Comparison of ENCODE assay signal across 8 mouse cellular contexts in genomic region chr19:36554046-36554784, GRCm38 (mm10). TPM values are rescaled to one million over a fixed set of nuclear protein-coding genes. Genes with fewer than 3 reads are reported as not detected.
DNase-seq lines count a peak whose midpoint lies in the region; ATAC-seq and TF ChIP-seq lines count a peak whose summit lies in the region.

Gene Hectd2, plus strand, starts transcription at chr19:36554639.

- TF ChIP-seq POLR2A in bone marrow macrophage, adult 2 months (IDR thresholded peaks at IDR 0.05; ENCODE audit: borderline replicate concordance, low read depth, low read length), result no peak

- no peak for TF ChIP-seq CTCF in bone marrow macrophage, adult 2 months (IDR thresholded peaks at IDR 0.05; ENCODE audit: low read depth, low read length)
- TF ChIP-seq CTCF in liver, postnatal 0 days (IDR thresholded peaks at IDR 0.05; ENCODE audit: low read depth), result no peak

- peaks cover 39% of the 10 kb centered on the region for H3K27me3 ChIP-seq in forebrain, embryonic 10.5 days (ENCODE audit: poor library complexity, severe bottlenecking)
- 0 out of 2 replicates have a peak, but pooled peaks cover 4% of the 10 kb centered on the region for H3K27me3 ChIP-seq in heart, embryonic 15.5 days
- H3K27me3 ChIP-seq in liver, postnatal 0 days (ENCODE audit: insufficient read depth, low read length), result peaks cover 15% of the 10 kb centered on the region
- H3K27me3 ChIP-seq in neural tube, embryonic 13.5 days, result peaks cover 10% of the 10 kb centered on the region

- H3K4me1 ChIP-seq in bone marrow macrophage, adult 2 months (ENCODE audit: control insufficient read depth, insufficient read depth, low read length), result peaks cover 2% of the 10 kb centered on the region
- H3K4me1 ChIP-seq in forebrain, embryonic 10.5 days, result peaks cover 22% of the 10 kb centered on the region
- peaks cover 6% of the 10 kb centered on the region for H3K4me1 ChIP-seq in heart, embryonic 15.5 days (replicated peaks)
- no peaks in the 10 kb centered on the region for H3K4me1 ChIP-seq in liver, postnatal 0 days (ENCODE audit: insufficient read depth)
- H3K4me1 ChIP-seq in neural tube, embryonic 13.5 days (replicated peaks), result peaks cover 15% of the 10 kb centered on the region

- H3K36me3 ChIP-seq in forebrain, embryonic 10.5 days (replicated peaks), result no peaks in the 10 kb centered on the region
- H3K36me3 ChIP-seq in heart, embryonic 15.5 days, result no peaks in the 10 kb centered on the region
- no peaks in the 10 kb centered on the region for H3K36me3 ChIP-seq in liver, postnatal 0 days (replicated peaks; ENCODE audit: insufficient read depth, low read length)
- H3K36me3 ChIP-seq in neural tube, embryonic 13.5 days, result no peaks in the 10 kb centered on the region

- H3K4me3 ChIP-seq in bone marrow macrophage, adult 2 months (ENCODE audit: insufficient read depth, low read length), result peak within 1 kb of the TSS; percentile 95
- H3K4me3 ChIP-seq in forebrain, embryonic 10.5 days, result peak within 1 kb of the TSS; percentile 83
- peak within 1 kb of the TSS; percentile 95 for H3K4me3 ChIP-seq in heart, embryonic 15.5 days
- H3K4me3 ChIP-seq in liver, postnatal 0 days (ENCODE audit: low read depth, low read length), result peak within 1 kb of the TSS; percentile 83
- peak within 1 kb of the TSS; percentile 70 for H3K4me3 ChIP-seq in neural tube, embryonic 13.5 days

- peak within 1 kb of the TSS; percentile 95 for H3K9ac ChIP-seq in heart, embryonic 15.5 days
- H3K9ac ChIP-seq in liver, postnatal 0 days (replicated peaks), result peak within 1 kb of the TSS; percentile 83
- H3K9ac ChIP-seq in neural tube, embryonic 13.5 days, result peak within 1 kb of the TSS; percentile 91

- DNase-seq in forebrain, embryonic 10.5 days (ENCODE audit: extremely low spot score, low spot score), result peak; percentile 52
- DNase-seq in kidney, postnatal 14 days, result peak; percentile 72
- peak; percentile 70 for DNase-seq in liver, postnatal 0 days
- DNase-seq in testis, postnatal 14 days (ENCODE audit: low spot score), result peak; percentile 87

- TF ChIP-seq EP300 in liver, postnatal 0 days (IDR thresholded peaks at IDR 0.05; ENCODE audit: low read depth), result no peak

- ATAC-seq in CD4-positive, CD25-positive, alpha-beta regulatory T cell, adult 4 months, result peak; percentile 58
- ATAC-seq in heart, embryonic 15.5 days (replicated peaks; ENCODE audit: insufficient number of reproducible peaks, insufficient read depth, low FRiP score, low read depth), result peak; percentile 86
- ATAC-seq in liver, postnatal 0 days, result peak; percentile 91
- ATAC-seq in neural tube, embryonic 13.5 days (ENCODE audit: low read depth), result peak; percentile 91

- H3K4me2 ChIP-seq in heart, embryonic 15.5 days, result peak within 1 kb of the TSS; percentile 98
- peak within 1 kb of the TSS; percentile 97 for H3K4me2 ChIP-seq in liver, postnatal 0 days (ENCODE audit: low read depth, low read length)
- peak within 1 kb of the TSS; percentile 85 for H3K4me2 ChIP-seq in neural tube, embryonic 13.5 days

- H3K27ac ChIP-seq in bone marrow macrophage, adult 2 months (ENCODE audit: insufficient read depth, low read depth, low read length), result no peak within 1 kb of the TSS
- peak within 1 kb of the TSS; percentile 93 for H3K27ac ChIP-seq in forebrain, embryonic 10.5 days
- peak within 1 kb of the TSS; percentile 91 for H3K27ac ChIP-seq in heart, embryonic 15.5 days
- peak within 1 kb of the TSS; percentile 91 for H3K27ac ChIP-seq in liver, postnatal 0 days (ENCODE audit: low read depth)
- peak within 1 kb of the TSS; percentile 92 for H3K27ac ChIP-seq in neural tube, embryonic 13.5 days (replicated peaks)

- H3K9me3 ChIP-seq in forebrain, embryonic 10.5 days, result no peaks in the 10 kb centered on the region
- no peaks in the 10 kb centered on the region for H3K9me3 ChIP-seq in heart, embryonic 15.5 days (replicated peaks)
- no peaks in the 10 kb centered on the region for H3K9me3 ChIP-seq in liver, postnatal 0 days (ENCODE audit: low read length)
- H3K9me3 ChIP-seq in neural tube, embryonic 13.5 days, result no peaks in the 10 kb centered on the region

- 7% methylated on average over 92 of the region's 92 CpGs for WGBS in forebrain, embryonic 10.5 days
- under 1% methylated on average over 47 of the region's 92 CpGs for WGBS in heart, embryonic 15.5 days
- WGBS in liver, postnatal 0 days (ENCODE audit: insufficient replicate concordance), result under 1% methylated on average over 26 of the region's 92 CpGs
- WGBS in neural tube, embryonic 13.5 days, result 0% methylated on average over 28 of the region's 92 CpGs

RNA-seq across cellular contexts. Expression of gene Hectd2, which starts in this region (rescaled TPM):
- 1 to 10 TPM; 1.2 to 1.5 TPM for polyA plus RNA-seq in CD4-positive, CD25-positive, alpha-beta regulatory T cell, adult 4 months (2017; shearing (Covaris generic))
- polyA plus RNA-seq in bone marrow macrophage, adult 2 months (2012; ENCODE audit: insufficient read depth, insufficient read length, missing spikeins), result 2.3 and 4.2 TPM in 2 replicates
- 2.2 TPM in 2 replicates for polyA plus RNA-seq in forebrain, embryonic 10.5 days (2016; fragmentation: Nextera tagmentation; extraction: Ambion mirVana)
- 4.7 and 5.2 TPM in 2 replicates for polyA plus RNA-seq in heart, embryonic 15.5 days (2015; fragmentation: Nextera tagmentation; extraction: Ambion mirVana)
- 0.69 and 1.00 TPM in 2 replicates for polyA plus RNA-seq in liver, postnatal 0 days (2015; fragmentation: Nextera tagmentation; extraction: Ambion mirVana)
- 7.7 and 8.1 TPM in 2 replicates for polyA plus RNA-seq in neural tube, embryonic 13.5 days (2015; fragmentation: Nextera tagmentation; extraction: Ambion mirVana)

Comparison
In these comparisons a context has a peak if more than half of its experiments do, and no peak if none do; other contexts are left out.
1. Peak in DNase-seq, ATAC-seq, H3K4me3 ChIP-seq, H3K27ac ChIP-seq, H3K9ac ChIP-seq and H3K4me2 ChIP-seq in liver, postnatal 0 days; RNA of the gene not detected or under 1 TPM.